Mouse (Mus musculus) B cell, adult (primary cell): ENCODE results near the gene Gm10300. TPM values are rescaled to one million over a fixed set of nuclear protein-coding genes. Genes with fewer than 3 reads are reported as not detected.

Source experiments
- total RNA-seq: library from RNA; stranded (reverse); gene quantifications from 4 replicates; pipeline ENCODE4 v1.2.4, GENCODE M21; 2023; ENCODE audit not compliant: inconsistent age

The Gm10300 gene
- 0.29 to 0.30 TPM in 2 of 4 replicates, not detected in the others for total RNA-seq

DNA sequence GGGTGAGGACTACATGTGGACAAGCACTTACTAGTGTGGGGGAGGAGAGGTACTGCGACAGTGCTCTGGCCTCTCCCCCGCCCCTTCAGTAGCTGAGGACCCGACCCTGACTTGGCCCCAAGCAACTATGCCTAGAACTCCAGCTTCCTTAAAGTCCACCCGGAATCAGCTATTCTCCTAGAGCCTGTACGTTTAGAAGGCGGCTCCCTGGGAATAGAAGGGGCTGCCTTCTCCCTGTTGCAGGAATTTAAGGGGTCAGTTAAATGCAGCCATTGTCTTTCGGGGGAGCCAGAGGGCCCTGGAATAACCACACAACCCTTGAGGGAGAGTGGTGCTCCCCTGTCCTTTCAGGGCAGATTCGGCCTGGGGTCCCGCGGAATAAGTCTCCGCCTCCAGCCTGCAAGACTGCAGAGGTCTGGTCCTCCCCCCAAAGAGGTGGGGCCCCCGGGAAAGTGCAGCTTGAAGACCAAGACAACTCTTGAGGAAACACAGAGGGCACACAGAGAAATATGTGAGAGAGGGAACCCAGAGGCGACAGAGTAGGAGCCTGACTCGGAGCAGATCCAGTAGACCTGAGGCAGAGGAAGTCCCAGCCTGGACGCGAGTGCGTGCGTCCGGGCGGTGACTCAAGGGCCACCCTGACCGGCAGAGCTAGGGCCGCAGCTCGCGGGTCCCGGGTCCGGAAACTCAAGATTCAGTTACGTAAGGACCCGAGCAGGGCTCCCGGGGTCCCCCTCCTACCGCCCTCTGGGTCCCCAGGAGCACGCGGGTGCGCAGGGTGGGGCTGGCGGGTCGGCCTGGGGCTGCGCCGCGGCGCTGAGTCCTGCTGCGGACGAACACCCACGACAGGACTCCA is at the start of gene Gm10300:
Gm10300 (plus strand) TSS at position 621 of the 856 bp plus-strand sequence.

GRCm38 (mm10) chr4:132074933-132075769 is 654 bp downstream of the Gm10300 start, which contains the start of gene Epb41:
Gene Epb41, minus strand, starts transcription at chr4:132075321.

Other genes with a start within 250 kb of the Gm10300 start
- gene Ptpru, start 236.4 kb upstream of the Gm10300 start, total RNA-seq: 0.12 to 0.18 TPM (median 0.13 TPM) in 3 of 4 replicates, not detected in the other
- 20.6 to 27.6 TPM (median 24.2 TPM) in 4 replicates for gene Mecr, start 231.2 kb upstream of the Gm10300 start, total RNA-seq
- gene Srsf4, start 201.1 kb upstream of the Gm10300 start, total RNA-seq: 80.1 to 90.5 TPM (median 83.7 TPM) in 4 replicates
- gene Tmem200b, start 152.9 kb upstream of the Gm10300 start, total RNA-seq: not detected in 4 replicates
- gene Epb41, start 624 bp downstream of the Gm10300 start, total RNA-seq: 66.4 to 77.4 TPM (median 73.4 TPM) in 4 replicates
- not detected in 4 replicates for gene Oprd1, start 69.8 kb downstream of the Gm10300 start, total RNA-seq
- gene Ythdf2, start 137.6 kb downstream of the Gm10300 start, total RNA-seq: 79.5 to 88.0 TPM (median 83.0 TPM) in 4 replicates
- 37.3 to 46.2 TPM (median 38.9 TPM) in 4 replicates for gene Gmeb1, start 186.9 kb downstream of the Gm10300 start, total RNA-seq
- 34.4 to 42.6 TPM (median 35.9 TPM) in 4 replicates for gene Taf12, start 199.7 kb downstream of the Gm10300 start, total RNA-seq
- gene Rab42, start 228.7 kb downstream of the Gm10300 start, total RNA-seq: not detected in 4 replicates